ENCODE assay signal across 11 mouse cellular contexts in genomic region chr6:113934692-113935091, GRCm38 (mm10).
DNase-seq lines count a peak whose midpoint lies in the region; ATAC-seq and TF ChIP-seq lines count a peak whose summit lies in the region.
"Had no signal": no experiment of that assay in that cellular context is flagged by ENCODE, and none has a peak within 500 bp of the region (broad histone marks: within the 10 kb centered on the region; RNA-seq: fewer than 3 reads in every experiment).

No protein-coding gene starts in this region.

- no peaks in the 10 kb centered on the region for H3K9me3 ChIP-seq in midbrain, postnatal 0 days (ENCODE audit: low read length)
- H3K9me3 ChIP-seq in midbrain, embryonic 15.5 days, result no peaks in the 10 kb centered on the region

- 62% methylated on average over 7 of the region's 8 CpGs for WGBS in midbrain, postnatal 0 days
- 75% methylated on average over 8 of the region's 8 CpGs for WGBS in midbrain, embryonic 15.5 days

- no peak for DNase-seq in gastrocnemius, adult 2 months
- DNase-seq in gastrocnemius, postnatal 14 days, result no peak
- DNase-seq in left cerebral cortex, adult 18-20 months (ENCODE audit: low spot score in 2 of 2), result peak; percentile 95 to 96
- DNase-seq in natural killer cell, adult 2 months (ENCODE audit: low spot score in 2 of 2), result peak; percentile 15 to 42
- DNase-seq in midbrain, postnatal 0 days (ENCODE audit: low spot score), result no peak
- DNase-seq in urinary bladder, adult 18-20 months (ENCODE audit: low spot score in 2 of 2), result no peak
- DNase-seq: kidney, adult 8-10 months; lung, embryonic 14.5 days had no signal

- H3K4me2 ChIP-seq in midbrain, postnatal 0 days (ENCODE audit: low read depth, low read length, poor library complexity, severe bottlenecking), result no peak overlapping the region
- no peak overlapping the region for H3K4me2 ChIP-seq in midbrain, embryonic 15.5 days
- H3K4me2 ChIP-seq: lung, embryonic 14.5 days had no signal

- H3K9ac ChIP-seq in midbrain, postnatal 0 days (replicated peaks; ENCODE audit: low read length, poor library complexity, severe bottlenecking), result no peak overlapping the region
- no peak overlapping the region for H3K9ac ChIP-seq in midbrain, embryonic 15.5 days
- H3K9ac ChIP-seq: lung, embryonic 14.5 days had no signal

- no peak overlapping the region for H3K4me3 ChIP-seq in gastrocnemius, adult 2 months
- no peak overlapping the region for H3K4me3 ChIP-seq in midbrain, postnatal 0 days (ENCODE audit: low read depth, low read length)
- H3K4me3 ChIP-seq in midbrain, embryonic 15.5 days, result no peak overlapping the region

- TF ChIP-seq CTCF in gastrocnemius, adult 2 months (IDR thresholded peaks at IDR 0.05), result no peak
- no peak for TF ChIP-seq CTCF in midbrain, postnatal 0 days (IDR thresholded peaks at IDR 0.05)

- 0 out of 2 replicates have a peak overlapping the region, but pooled peaks have one; percentile 24 for H3K27ac ChIP-seq in gastrocnemius, adult 2 months
- H3K27ac ChIP-seq in midbrain, postnatal 0 days (ENCODE audit: low read depth, low read length), result no peak overlapping the region
- no peak overlapping the region for H3K27ac ChIP-seq in midbrain, embryonic 15.5 days

- 0 out of 2 replicates have a peak, but pooled peaks cover 7% of the 10 kb centered on the region for H3K4me1 ChIP-seq in midbrain, postnatal 0 days (ENCODE audit: insufficient read depth, low read length)
- H3K4me1 ChIP-seq in midbrain, embryonic 15.5 days, result peaks cover 13% of the 10 kb centered on the region

- intact Hi-C loops in gastrocnemius, adult 2 months (cut with DNase I), result no loop called here
- intact Hi-C loops in gastrocnemius, postnatal 14 days (cut with DNase I; ENCODE audit: low total_unique reads), result no loop called here

- ATAC-seq in frontal cortex, adult (ENCODE audit: low TSS enrichment), result peak; percentile 74
- ATAC-seq in midbrain, postnatal 0 days (ENCODE audit: low FRiP score), result no peak
- ATAC-seq in midbrain, embryonic 15.5 days (replicated peaks), result no peak

- H3K27me3 ChIP-seq in midbrain, postnatal 0 days (ENCODE audit: insufficient read depth, low read length), result no peaks in the 10 kb centered on the region
- H3K27me3 ChIP-seq in midbrain, embryonic 15.5 days (replicated peaks), result no peaks in the 10 kb centered on the region

- no peaks in the 10 kb centered on the region for H3K36me3 ChIP-seq in midbrain, postnatal 0 days (ENCODE audit: insufficient read depth, low read length)
- H3K36me3 ChIP-seq in midbrain, embryonic 15.5 days (replicated peaks), result no peaks in the 10 kb centered on the region
- H3K36me3 ChIP-seq: G1E had no signal

Comparison
In these comparisons a context has a peak if more than half of its experiments do, and no peak if none do; other contexts are left out.
1. DNase-seq: peak in left cerebral cortex, adult 18-20 months (2 of 2) and natural killer cell, adult 2 months (2 of 2); none in gastrocnemius, adult 2 months (single experiment), gastrocnemius, postnatal 14 days (single experiment), midbrain, postnatal 0 days (single experiment) and urinary bladder, adult 18-20 months (0 of 2).